Mouse (Mus musculus): ENCODE data around the gene Siglech. TPM values are rescaled to one million over a fixed set of nuclear protein-coding genes. Genes with fewer than 3 reads are reported as not detected.

The Siglech gene
- total and polyA plus RNA-seq, 3 experiments: not detected

GRCm38 (mm10) chr7:55799981-55800380 lies 32.0 kb downstream of the Siglech start:
- TF ChIP-seq NRF1 (IDR thresholded peaks at IDR 0.05; ENCODE audit: insufficient read depth, low read depth, low read length, poor library complexity, severe bottlenecking) (no peak), USF2 (IDR thresholded peaks at IDR 0.05; ENCODE audit: borderline replicate concordance in 1 of 2, insufficient read depth in 1 of 2, low read depth in 1 of 2, low read length in 2 of 2) (no peak), MYC (IDR thresholded peaks at IDR 0.05; ENCODE audit: low read depth, low read length) (no peak), POLR2AphosphoS2 (IDR thresholded peaks at IDR 0.05; ENCODE audit: low read length) (no peak), ZMIZ1 (IDR thresholded peaks at IDR 0.05; ENCODE audit: low read depth, low read length) (no peak)
- Histone ChIP-seq H3K9me3 (replicated peaks; ENCODE audit: insufficient read depth, low read length) (no peaks in the 10 kb centered on the region), H3K27me3 (ENCODE audit: control insufficient read depth in 1 of 2, insufficient read depth in 2 of 2, low read length in 2 of 2) (no peaks in the 10 kb centered on the region), H3K36me3 (ENCODE audit: control insufficient read depth in 1 of 2, insufficient read depth in 2 of 2, low read length in 2 of 2) (peaks cover 12% of the 10 kb centered on the region in 2 experiments), H3K27ac (ENCODE audit: control insufficient read depth, low read depth, low read length) (no peak overlapping the region), H3K4me1 (ENCODE audit: control insufficient read depth in 1 of 2, insufficient read depth in 2 of 2, low read length in 2 of 2) (peaks cover 3 to 9% of the 10 kb centered on the region in 2 experiments), H3K4me3 (ENCODE audit: control insufficient read depth in 1 of 2, insufficient read depth in 1 of 2, low read depth in 2 of 2, low read length in 2 of 2) (no peak overlapping the region), H3K79me2 (ENCODE audit: control insufficient read depth, insufficient read depth, low read length, poor library complexity) (peaks cover 5% of the 10 kb centered on the region), H3K9ac (ENCODE audit: control insufficient read depth, low read depth, low read length, poor library complexity, severe bottlenecking) (no peak overlapping the region)
- no peak for DNase-seq (ENCODE audit: low read depth, low spot score)

- TF ChIP-seq UBTF (IDR thresholded peaks at IDR 0.05; ENCODE audit: borderline replicate concordance, insufficient read depth, low read depth, low read length) (no peak), ZKSCAN1 (IDR thresholded peaks at IDR 0.05; ENCODE audit: low read depth, low read length) (no peak), HCFC1 (IDR thresholded peaks at IDR 0.05; ENCODE audit: low read depth, low read length) (no peak), MAZ (IDR thresholded peaks at IDR 0.05; ENCODE audit: low read depth, low read length) (no peak), USF2 (IDR thresholded peaks at IDR 0.05; ENCODE audit: borderline replicate concordance in 1 of 2, insufficient read depth in 1 of 2, low read depth in 1 of 2, low read length in 2 of 2) (no peak), MEF2A (IDR thresholded peaks at IDR 0.05; ENCODE audit: extremely low read depth, insufficient replicate concordance, low read depth, low read length, poor library complexity, severe bottlenecking) (no peak), ZC3H11A (IDR thresholded peaks at IDR 0.05; ENCODE audit: low read depth, low read length) (no peak), RCOR1 (IDR thresholded peaks at IDR 0.05; ENCODE audit: low read depth, low read length) (no peak), SMC3 (IDR thresholded peaks at IDR 0.05; ENCODE audit: low read depth, low read length) (no peak), RAD21 (IDR thresholded peaks at IDR 0.05; ENCODE audit: low read depth, low read length) (no peak), GABPA (IDR thresholded peaks at IDR 0.05; ENCODE audit: low read depth, low read length) (no peak)
- Histone ChIP-seq H3K4me1 (ENCODE audit: control insufficient read depth in 1 of 2, insufficient read depth in 2 of 2, low read length in 2 of 2) (no peaks in the 10 kb centered on the region), H3K27ac (ENCODE audit: control insufficient read depth, low read depth, low read length) (no peak overlapping the region), H3K4me3 (ENCODE audit: control insufficient read depth in 1 of 2, insufficient read depth in 1 of 2, low read depth in 2 of 2, low read length in 2 of 2) (no peak overlapping the region), H3K79me2 (ENCODE audit: control insufficient read depth, insufficient read depth, low read length, poor library complexity) (no peaks in the 10 kb centered on the region), H3K27me3 (ENCODE audit: control insufficient read depth in 1 of 2, insufficient read depth in 2 of 2, low read length in 2 of 2) (no peaks in the 10 kb centered on the region), H3K9me3 (replicated peaks; ENCODE audit: insufficient read depth, low read length) (no peaks in the 10 kb centered on the region), H3K36me3 (ENCODE audit: control insufficient read depth in 1 of 2, insufficient read depth in 2 of 2, low read length in 2 of 2) (peaks cover 6 to 38% of the 10 kb centered on the region in 2 experiments), H3K9ac (ENCODE audit: control insufficient read depth, low read depth, low read length, poor library complexity, severe bottlenecking) (no peak overlapping the region)
- DNase-seq (ENCODE audit: low read depth, low spot score): no peak
Measured at GRCm38 (mm10) chr7:55809967-55810366, 42.0 kb downstream of the Siglech start.
